Mouse (Mus musculus): ENCODE measurements around the gene Dph1.

Dph1 gene

DNA sequence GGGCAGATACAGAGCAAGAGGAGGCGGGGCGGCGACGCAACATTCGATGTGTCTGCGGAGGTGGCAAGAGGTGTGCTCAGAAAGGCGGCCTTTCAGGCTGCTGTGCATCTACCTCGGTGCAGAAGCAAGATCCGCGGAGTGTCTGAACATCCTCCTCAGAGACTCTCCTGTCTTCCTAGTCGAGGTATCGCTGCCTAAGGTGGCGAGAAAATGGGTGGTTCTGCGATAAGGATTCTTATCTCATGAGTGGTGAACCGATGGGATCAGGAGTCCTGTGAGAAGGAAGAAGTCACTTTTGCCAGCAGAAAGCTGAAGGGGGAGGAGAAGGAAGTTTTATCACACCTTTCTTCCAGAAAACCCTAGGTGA is 17.3 kb downstream of the Dph1 start:
- DNase-seq (ENCODE audit: low spot score in 2 of 2), result no peak

DNA sequence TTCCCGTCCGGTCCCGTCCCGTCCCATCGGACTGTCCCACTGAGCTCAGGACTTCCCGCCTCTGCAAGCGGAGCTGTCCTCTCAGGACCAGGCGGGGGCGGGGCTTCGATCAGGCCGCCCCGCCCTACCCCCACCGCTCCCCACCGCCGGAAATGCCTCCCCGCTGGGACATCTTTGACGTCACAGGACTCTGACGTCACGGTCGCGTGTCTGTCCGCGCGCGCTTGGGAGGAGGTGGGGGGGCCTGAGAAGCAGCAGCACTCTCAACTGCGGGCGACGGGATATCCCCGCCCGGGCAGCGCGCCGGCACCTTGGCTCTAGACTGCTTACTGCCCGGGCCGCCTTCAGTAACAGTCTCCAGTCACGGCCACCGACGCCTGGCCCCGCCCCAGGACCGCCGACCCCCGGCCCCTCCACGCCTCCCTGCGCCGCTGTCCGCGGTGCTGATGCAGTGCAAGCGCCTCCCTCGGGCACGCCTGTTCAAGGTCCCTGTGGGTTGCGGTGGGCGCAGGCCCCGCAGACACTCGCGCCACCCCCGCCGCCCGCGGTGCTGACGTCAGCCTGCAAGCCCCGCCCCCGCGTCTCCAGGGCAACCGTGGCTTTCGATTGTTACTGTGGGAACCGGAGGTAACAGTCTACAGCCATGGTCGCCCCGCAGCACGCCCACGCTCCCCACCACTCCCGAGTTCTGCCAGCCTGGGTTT is 17.8 kb downstream of the Dph1 start:
- no peak for DNase-seq (ENCODE audit: low spot score in 2 of 2)

- DNase-seq (ENCODE audit: low spot score in 2 of 2), result no peak
These were observed 18.6 kb downstream of the Dph1 start for GRCm38 (mm10) chr11:75172151-75173094.

DNA sequence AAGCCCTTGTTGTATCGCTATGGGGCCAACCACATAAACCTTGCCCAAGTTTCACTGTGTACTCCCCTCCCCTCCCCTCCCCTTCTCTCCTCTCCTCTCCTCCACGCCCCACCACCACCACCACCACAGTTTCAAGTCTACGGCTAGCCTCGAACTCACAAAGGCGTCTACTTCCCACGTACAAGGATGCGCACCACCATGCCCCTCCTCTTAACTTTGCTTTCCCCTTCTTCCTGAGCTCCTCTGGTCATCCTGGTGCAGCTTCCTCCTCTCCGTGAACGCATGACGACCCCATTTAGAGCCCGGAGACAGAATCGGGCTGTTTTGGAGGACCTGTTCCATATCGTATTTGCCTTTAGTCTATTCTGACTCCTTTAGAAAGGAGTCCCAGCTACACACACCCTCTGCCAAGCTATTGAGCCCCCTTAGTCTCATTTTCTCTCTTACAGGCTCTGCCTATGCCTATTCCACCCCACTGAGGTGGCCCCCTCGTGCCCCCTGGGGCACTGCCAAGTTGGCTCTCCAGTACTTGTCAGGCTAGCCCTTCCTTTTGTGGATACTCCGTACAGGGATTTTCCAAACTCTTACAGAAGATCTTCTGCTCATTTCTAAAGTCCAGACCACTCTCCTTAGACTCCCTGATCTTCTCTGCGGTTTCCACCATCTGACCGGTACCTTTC is 19.7 kb downstream of the Dph1 start:
- DNase-seq (ENCODE audit: low spot score in 2 of 2), result no peak

DNA sequence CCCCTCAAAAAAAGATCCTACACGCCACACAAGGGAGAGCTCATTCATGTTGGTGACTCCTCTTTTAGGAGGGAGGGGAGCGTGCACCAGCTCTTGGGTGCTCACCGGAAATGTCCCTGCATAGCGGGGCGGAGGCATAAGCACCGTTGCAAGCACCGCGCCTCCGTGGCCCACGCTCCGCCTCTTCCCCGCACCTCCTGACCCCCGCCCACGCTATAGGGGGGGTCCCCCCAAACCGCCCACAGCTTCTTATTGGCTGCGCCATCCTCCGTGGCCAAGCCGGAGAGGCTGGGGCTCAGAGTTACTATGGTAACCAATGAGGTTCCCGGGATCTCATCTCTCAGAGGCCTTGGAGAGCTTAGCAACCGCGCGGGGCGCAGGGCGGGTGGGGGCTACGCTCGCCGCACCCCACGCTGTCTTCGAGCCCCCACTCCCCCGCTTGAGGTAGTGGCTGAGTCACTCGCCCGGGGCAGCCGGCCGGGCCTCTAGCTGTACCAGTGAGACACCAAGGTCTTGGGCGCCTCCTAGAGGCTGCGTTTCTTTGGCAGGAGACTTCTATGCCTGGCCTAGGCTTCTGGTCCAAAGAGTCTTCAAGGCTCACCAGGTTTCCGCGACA is 20.8 kb downstream of the Dph1 start:
- DNase-seq (ENCODE audit: low spot score in 2 of 2), result peak; percentile 87 to 96

GRCm38 (mm10) chr11:75169405-75170080 is 21.5 kb downstream of the Dph1 start, which contains the start of gene Hic1:
TSS of gene Hic1 (minus strand) at chr11:75169519.
- DNase-seq (ENCODE audit: low spot score in 2 of 2), result no peak

DNA sequence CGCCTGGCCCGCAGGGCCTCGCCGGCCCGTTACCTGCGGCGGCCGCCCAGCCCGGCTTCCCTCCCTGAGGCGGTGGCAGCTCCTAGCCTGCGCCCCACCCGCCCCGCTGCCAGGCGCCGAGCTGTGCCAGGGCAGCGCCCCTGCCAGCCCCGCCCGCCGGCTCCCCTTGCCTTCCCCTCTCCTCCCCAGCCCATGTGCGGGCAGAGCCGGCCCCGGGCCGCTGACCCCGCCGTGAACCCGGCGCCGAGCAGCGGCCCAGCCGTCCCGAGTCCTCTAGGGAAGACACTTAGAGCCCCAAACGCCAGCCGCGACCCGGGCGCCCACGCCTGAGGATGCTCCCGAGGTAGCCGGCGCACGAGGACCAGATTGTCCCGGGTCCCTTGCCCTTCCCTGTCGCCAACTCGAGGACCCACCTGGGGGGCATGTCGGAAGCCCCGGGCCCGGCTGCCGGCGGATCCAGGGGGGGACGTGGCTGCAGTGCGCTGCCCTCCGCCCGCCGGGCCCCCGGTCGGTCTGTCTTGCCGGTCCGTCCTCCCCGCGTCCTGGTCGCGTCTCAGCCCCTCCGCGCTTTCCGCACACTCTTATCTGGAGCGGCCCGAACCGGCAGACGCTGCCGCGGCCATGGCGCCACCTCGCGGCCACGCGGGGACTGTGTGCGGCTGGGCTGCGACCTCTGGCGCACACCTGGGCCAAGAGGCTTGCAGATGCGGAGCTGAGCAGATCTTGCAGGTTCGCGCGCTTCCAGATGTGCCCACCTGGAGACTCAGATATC is 22.3 kb downstream of the Dph1 start:
- peak; percentile 80 to 83 for DNase-seq (ENCODE audit: low spot score in 2 of 2)

GRCm38 (mm10) chr11:75167643-75168589 is 23.1 kb downstream of the Dph1 start:
- DNase-seq (ENCODE audit: low spot score in 2 of 2), result no peak

GRCm38 (mm10) chr11:75166861-75167642 is 24.0 kb downstream of the Dph1 start:
- DNase-seq (ENCODE audit: low spot score in 2 of 2), result no peak

DNA sequence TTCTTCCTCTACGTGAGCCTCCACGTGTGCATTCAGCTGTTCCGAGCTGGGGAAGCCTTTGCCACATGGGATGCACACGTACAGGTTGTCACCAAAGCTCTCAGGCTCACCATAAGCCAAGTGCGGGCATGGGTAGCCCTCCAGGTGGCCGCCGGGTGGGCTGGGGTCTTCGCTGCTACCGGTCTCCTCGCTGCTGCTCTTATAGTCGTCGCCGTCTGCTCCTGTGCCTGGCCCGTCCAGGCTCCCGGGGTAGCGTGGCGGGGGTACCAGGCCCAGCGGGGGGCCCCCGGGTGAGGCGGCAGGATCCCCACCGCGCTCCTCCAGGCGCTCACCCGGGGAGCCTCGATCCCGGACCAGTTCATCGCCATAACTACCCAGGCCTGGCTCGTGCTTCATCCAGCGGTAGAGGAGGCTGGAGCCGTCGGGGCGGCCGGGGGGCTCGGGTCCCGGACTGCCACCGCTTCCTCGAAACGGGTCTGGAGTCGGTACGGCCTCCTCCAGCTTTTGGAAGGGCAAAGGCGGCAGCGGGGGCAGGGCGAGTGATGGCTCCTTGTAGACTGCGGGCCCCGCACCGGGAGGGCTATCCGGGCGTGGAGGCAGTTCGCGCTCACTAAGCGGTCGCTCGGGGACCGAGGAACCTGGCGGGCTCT is 24.7 kb downstream of the Dph1 start:
- no peak for DNase-seq (ENCODE audit: low spot score in 2 of 2)

DNA sequence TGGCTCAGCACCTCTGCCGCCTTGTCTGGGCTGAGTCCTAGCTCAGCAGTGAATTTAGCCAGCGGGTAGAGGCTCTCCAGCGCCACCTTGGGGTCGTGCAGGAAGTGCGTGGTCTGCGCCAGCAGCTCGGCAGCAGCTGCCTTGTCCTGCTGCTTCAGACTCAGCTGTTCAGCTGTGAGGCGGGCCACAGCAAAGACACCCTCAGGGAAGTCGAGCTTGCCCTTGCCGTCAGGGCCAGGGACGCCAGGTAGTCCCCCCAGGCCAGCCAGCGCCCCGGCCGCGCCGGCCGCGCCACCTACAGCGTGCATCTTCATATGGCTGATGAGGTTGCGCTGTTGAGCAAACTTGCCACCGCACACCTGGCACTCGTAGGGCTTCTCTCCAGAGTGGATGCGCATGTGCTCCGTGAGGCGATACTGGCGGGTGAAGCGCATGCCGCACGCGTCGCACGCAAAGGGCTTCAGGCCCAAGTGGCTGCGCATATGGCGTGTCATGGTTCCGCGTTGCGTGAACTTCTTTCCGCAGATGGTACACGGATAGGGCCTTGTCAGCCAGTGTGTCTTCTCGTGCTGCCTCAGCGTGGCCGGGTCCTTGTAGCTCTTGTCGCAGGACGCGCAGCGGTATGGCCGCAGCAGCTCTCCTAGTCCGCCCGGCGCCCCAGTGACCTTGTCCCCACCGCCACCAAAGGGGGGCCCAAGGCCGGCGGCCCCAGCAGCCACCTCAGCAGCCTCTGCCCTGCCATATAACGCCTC is 25.4 kb downstream of the Dph1 start:
- peak; percentile 75 to 89 for DNase-seq (ENCODE audit: low spot score in 2 of 2)

DNA sequence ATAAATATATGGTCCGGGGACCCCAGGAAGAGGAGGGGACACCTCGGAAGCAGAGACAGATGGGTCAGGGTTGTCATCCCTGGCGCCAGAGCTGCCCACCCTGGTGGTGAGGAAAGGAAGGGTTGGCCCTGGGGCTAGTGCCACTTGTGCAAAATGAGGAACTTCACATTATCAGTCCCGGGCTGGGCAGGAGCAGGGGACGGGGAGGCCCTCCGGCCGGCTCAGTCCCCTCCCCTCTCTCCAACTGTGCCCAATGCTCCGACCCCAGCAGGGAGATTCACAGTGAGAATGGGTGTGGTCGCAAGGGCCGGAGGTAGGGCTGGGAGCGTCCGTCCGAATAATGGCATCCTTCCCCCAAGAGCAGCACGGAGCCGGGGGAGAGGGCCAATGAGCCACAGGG is 26.3 kb downstream of the Dph1 start:
- DNase-seq (ENCODE audit: low spot score in 2 of 2), result no peak

GRCm38 (mm10) chr11:75164051-75164450 is 27.0 kb downstream of the Dph1 start:
- DNase-seq (ENCODE audit: low spot score in 2 of 2), result no peak

GRCm38 (mm10) chr11:75163379-75163778 is 27.7 kb downstream of the Dph1 start:
- DNase-seq (ENCODE audit: low spot score in 2 of 2), result no peak

DNA sequence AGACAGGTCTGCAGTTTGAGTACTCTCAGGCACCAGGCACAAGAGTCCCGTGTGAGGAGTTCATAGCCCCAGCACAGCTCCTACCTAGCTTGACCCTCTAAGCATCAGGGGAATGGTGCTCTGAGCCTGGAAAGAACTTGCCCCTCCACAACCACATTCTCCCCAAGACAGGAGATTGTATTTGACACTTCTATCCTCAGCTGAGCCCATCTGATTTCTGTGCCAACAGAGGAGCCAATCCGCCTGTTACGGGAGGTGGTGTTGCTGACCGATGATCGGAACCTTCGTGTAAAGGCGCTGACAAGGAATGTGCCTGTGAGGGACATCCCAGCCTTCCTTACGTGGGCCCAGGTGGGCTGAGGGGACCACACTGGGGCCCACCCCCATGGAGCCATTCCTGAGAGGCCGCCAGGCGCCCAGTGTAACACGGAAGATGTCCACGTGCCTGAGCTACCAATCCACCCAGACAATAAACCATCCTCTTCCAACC is 28.4 kb downstream of the Dph1 start:
- no peak for DNase-seq (ENCODE audit: low spot score in 2 of 2)

- DNase-seq (ENCODE audit: low spot score in 2 of 2), result no peak
These were observed 29.5 kb downstream of the Dph1 start for GRCm38 (mm10) chr11:75161417-75162008.

- DNase-seq (ENCODE audit: low spot score in 2 of 2), result no peak
These were observed 30.1 kb downstream of the Dph1 start for GRCm38 (mm10) chr11:75160954-75161353.

All from urinary bladder, adult 18-20 months (tissue).